Mouse (Mus musculus) intestine, embryonic 15.5 days (tissue): Measurements from ENCODE around the gene Ubl5. TPM values are rescaled to one million over a fixed set of nuclear protein-coding genes. Genes with fewer than 3 reads are reported as not detected.

Experiments
- ATAC-seq: fragments of 200-750 bp; cut with Nextera tagmentation; 2 replicates; pipeline ENCODE4 v1.8.0; 2017; ENCODE audit warnings: moderate TSS enrichment, moderate library complexity
- H3K27ac ChIP-seq: fragments of 300-500 bp; sonication (generic); 2 replicates; pipeline ENCODE4 v1.5.1; 2015; ENCODE audit warnings: mild to moderate bottlenecking, inconsistent platforms
- H3K27me3 ChIP-seq: fragments of 300-500 bp; sonication (generic); replicated peaks from 2 replicates; pipeline ENCODE4 v1.6.1; 2015; ENCODE audit warnings: inconsistent platforms
- H3K36me3 ChIP-seq: fragments of 300-500 bp; sonication (generic); 2 replicates; pipeline ENCODE4 v1.6.1; 2015; ENCODE audit warnings: inconsistent platforms
- H3K4me1 ChIP-seq: fragments of 300-500 bp; sonication (generic); replicated peaks from 2 replicates; pipeline ENCODE4 v1.6.1; 2015; ENCODE audit warnings: inconsistent platforms
- H3K4me2 ChIP-seq: fragments of 300-500 bp; sonication (generic); replicated peaks from 2 replicates; pipeline ENCODE4 v1.6.1; 2015; ENCODE audit warnings: mild to moderate bottlenecking, inconsistent platforms
- H3K4me3 ChIP-seq: fragments of 300-500 bp; sonication (generic); replicated peaks from 2 replicates; pipeline ENCODE4 v1.5.1; 2015; ENCODE audit warnings: inconsistent platforms
- H3K9ac ChIP-seq: fragments of 300-500 bp; sonication (generic); 2 replicates; pipeline ENCODE4 v1.6.1; 2015; ENCODE audit warnings: inconsistent platforms
- H3K9me3 ChIP-seq: fragments of 300-500 bp; sonication (generic); 2 replicates; pipeline ENCODE4 v1.6.1; 2016; ENCODE audit warnings: inconsistent platforms
- WGBS: fragments of 180-500 bp; shearing (Covaris S2); methylation state at CpG from one replicate; pipeline ENCODE4 v1.1.7; 2015; 5-methylcytosine and 5-hydroxymethylcytosine counted together
- polyA plus RNA-seq: library from polyadenylated mRNA; unstranded; fragments of >200 nt; fragmentation: Nextera tagmentation; extraction: Ambion mirVana; gene quantifications from 2 replicates; pipeline ENCODE4 v1.2.1, GENCODE M21; 2015

Ubl5 gene
- polyA plus RNA-seq, 1 experiment from 2014 or later: 399 TPM

- Histone ChIP-seq H3K4me2 (no peak overlapping the region), H3K4me3 (no peak overlapping the region), H3K27me3 (no peaks in the 10 kb centered on the region), H3K9me3 (no peaks in the 10 kb centered on the region), H3K9ac (no peak overlapping the region), H3K36me3 (peaks cover 29% of the 10 kb centered on the region), H3K27ac (no peak overlapping the region), H3K4me1 (no peaks in the 10 kb centered on the region; the same call in 1 of the 2 replicates)
- 88% methylated on average over 2 of the region's 2 CpGs for WGBS
- ATAC-seq: no peak
Observed at GRCm38 (mm10) chr9:20663956-20664355, 21.3 kb downstream of the Ubl5 start.

GRCm38 (mm10) chr9:20664366-20664765, 21.7 kb downstream of the Ubl5 start:
- Histone ChIP-seq H3K9ac (no peak overlapping the region), H3K4me1 (no peaks in the 10 kb centered on the region; the same call in 1 of the 2 replicates), H3K27me3 (no peaks in the 10 kb centered on the region), H3K27ac (no peak overlapping the region), H3K4me2 (no peak overlapping the region), H3K36me3 (peaks cover 25% of the 10 kb centered on the region), H3K4me3 (no peak overlapping the region), H3K9me3 (no peaks in the 10 kb centered on the region)
- ATAC-seq: no peak
- 69% methylated on average over 2 of the region's 2 CpGs for WGBS

GRCm38 (mm10) chr9:20664982-20665637, 22.4 kb downstream of the Ubl5 start:
- Histone ChIP-seq H3K4me2 (no peak overlapping the region), H3K27ac (no peak overlapping the region), H3K36me3 (peaks cover 20% of the 10 kb centered on the region; the same call in 1 of the 2 replicates), H3K9me3 (no peaks in the 10 kb centered on the region), H3K4me3 (no peak overlapping the region), H3K27me3 (no peaks in the 10 kb centered on the region), H3K9ac (no peak overlapping the region), H3K4me1 (no peaks in the 10 kb centered on the region; the same call in 1 of the 2 replicates)
- 75% methylated on average over 5 of the region's 5 CpGs for WGBS
- ATAC-seq: no peak

GRCm38 (mm10) chr9:20665925-20666324, 23.2 kb downstream of the Ubl5 start:
- no peaks in the 10 kb centered on the region for H3K27me3 ChIP-seq
- no peak overlapping the region for H3K9ac ChIP-seq
- no peak overlapping the region for H3K4me3 ChIP-seq
- H3K4me2 ChIP-seq: no peak overlapping the region
- H3K4me1 ChIP-seq: no peaks in the 10 kb centered on the region; the same call in 1 of the 2 replicates
- no peak for ATAC-seq
- 39% methylated on average over 8 of the region's 8 CpGs for WGBS
- no peak overlapping the region for H3K27ac ChIP-seq
- peaks cover 20% of the 10 kb centered on the region; the same call in 1 of the 2 replicates for H3K36me3 ChIP-seq
- H3K9me3 ChIP-seq: no peaks in the 10 kb centered on the region

- no peak overlapping the region for H3K4me3 ChIP-seq
- H3K4me1 ChIP-seq: no peaks in the 10 kb centered on the region; the same call in 1 of the 2 replicates
- no peak overlapping the region for H3K9ac ChIP-seq
- H3K4me2 ChIP-seq: no peak overlapping the region
- H3K36me3 ChIP-seq: peaks cover 18% of the 10 kb centered on the region; the same call in 1 of the 2 replicates
- H3K27ac ChIP-seq: no peak overlapping the region
- H3K27me3 ChIP-seq: no peaks in the 10 kb centered on the region
- WGBS: 11% methylated on average over 7 of the region's 7 CpGs
- no peaks in the 10 kb centered on the region for H3K9me3 ChIP-seq
- no peak for ATAC-seq
Observed at GRCm38 (mm10) chr9:20666510-20667034, 23.9 kb downstream of the Ubl5 start.

GRCm38 (mm10) chr9:20668065-20668464, 25.4 kb downstream of the Ubl5 start:
- Histone ChIP-seq H3K4me2 (no peak overlapping the region), H3K9me3 (no peaks in the 10 kb centered on the region), H3K27ac (no peak overlapping the region), H3K36me3 (peaks cover 13% of the 10 kb centered on the region; the same call in 1 of the 2 replicates), H3K27me3 (no peaks in the 10 kb centered on the region), H3K4me1 (no peaks in the 10 kb centered on the region; the same call in 1 of the 2 replicates), H3K9ac (no peak overlapping the region), H3K4me3 (no peak overlapping the region)
- 90% methylated on average over 22 of the region's 22 CpGs for WGBS
- no peak for ATAC-seq

- Histone ChIP-seq H3K4me3 (no peak overlapping the region), H3K9ac (no peak overlapping the region), H3K36me3 (no peaks in the 10 kb centered on the region), H3K4me2 (no peak overlapping the region), H3K9me3 (no peaks in the 10 kb centered on the region), H3K27me3 (no peaks in the 10 kb centered on the region), H3K27ac (no peak overlapping the region), H3K4me1 (no peaks in the 10 kb centered on the region)
- peak; percentile 32; the same call in 1 of the 2 replicates for ATAC-seq
- WGBS: 84% methylated on average over 16 of the region's 16 CpGs
Observed at GRCm38 (mm10) chr9:20672047-20672446, 29.4 kb downstream of the Ubl5 start.

GRCm38 (mm10) chr9:20677892-20678291, 35.2 kb downstream of the Ubl5 start:
- ATAC-seq: no peak
- H3K36me3 ChIP-seq: no peaks in the 10 kb centered on the region
- H3K9me3 ChIP-seq: no peaks in the 10 kb centered on the region

GRCm38 (mm10) chr9:20680378-20680958, 37.8 kb downstream of the Ubl5 start:
- Histone ChIP-seq H3K9me3 (no peaks in the 10 kb centered on the region), H3K9ac (no peak overlapping the region), H3K27me3 (no peaks in the 10 kb centered on the region; the same call in 1 of the 2 replicates), H3K36me3 (no peaks in the 10 kb centered on the region), H3K4me1 (no peaks in the 10 kb centered on the region), H3K27ac (no peak overlapping the region), H3K4me2 (no peak overlapping the region), H3K4me3 (no peak overlapping the region)
- no peak for ATAC-seq
- 83% methylated on average over 9 of the region's 9 CpGs for WGBS

More at GRCm38 (mm10) chr9:20677892-20678291, 35.2 kb downstream of the Ubl5 start:
- H3K4me2 ChIP-seq: no peak overlapping the region
- H3K4me1 ChIP-seq: no peaks in the 10 kb centered on the region
- H3K4me3 ChIP-seq: no peak overlapping the region
- 92% methylated on average over 12 of the region's 12 CpGs for WGBS
- no peak overlapping the region for H3K9ac ChIP-seq
- H3K27ac ChIP-seq: no peak overlapping the region
- no peaks in the 10 kb centered on the region; the same call in 1 of the 2 replicates for H3K27me3 ChIP-seq

- Histone ChIP-seq H3K4me3 (no peak overlapping the region), H3K27ac (no peak overlapping the region), H3K9ac (no peak overlapping the region), H3K4me2 (no peak overlapping the region), H3K9me3 (no peaks in the 10 kb centered on the region), H3K27me3 (no peaks in the 10 kb centered on the region; the same call in 1 of the 2 replicates), H3K4me1 (no peaks in the 10 kb centered on the region), H3K36me3 (no peaks in the 10 kb centered on the region)
- no peak for ATAC-seq
- WGBS: 46% methylated on average over 7 of the region's 7 CpGs
Observed at GRCm38 (mm10) chr9:20681546-20682388, 39.1 kb downstream of the Ubl5 start.

- WGBS: 80% methylated on average over 2 of the region's 2 CpGs
- no peak overlapping the region for H3K4me2 ChIP-seq
- H3K9me3 ChIP-seq: no peaks in the 10 kb centered on the region
- H3K27me3 ChIP-seq: no peaks in the 10 kb centered on the region; the same call in 1 of the 2 replicates
- no peak overlapping the region for H3K4me3 ChIP-seq
- H3K4me1 ChIP-seq: no peaks in the 10 kb centered on the region
- ATAC-seq: no peak
- no peak overlapping the region for H3K27ac ChIP-seq
- H3K9ac ChIP-seq: no peak overlapping the region
- H3K36me3 ChIP-seq: no peaks in the 10 kb centered on the region
Observed at GRCm38 (mm10) chr9:20682389-20682722, 39.7 kb downstream of the Ubl5 start.
